Mouse (Mus musculus): Measurements from ENCODE around the gene Rbfox1.

- TF ChIP-seq CTCF (IDR thresholded peaks at IDR 0.05; ENCODE audit: low read depth, low read length) = no peak
- no peak for TF ChIP-seq TAL1 (conservative IDR thresholded peaks at IDR 0.05; ENCODE audit: low read depth, low read length)
- TF ChIP-seq GATA1 (IDR thresholded peaks at IDR 0.05; ENCODE audit: borderline replicate concordance, low read length) = no peak
- no peak for TF ChIP-seq POLR2AphosphoS5 (IDR thresholded peaks at IDR 0.05; ENCODE audit: insufficient replicate concordance, low read depth, low read length)
Measured at GRCm38 (mm10) chr16:6019361-6019760, 134.2 kb downstream of the Rbfox1 start.
